Mouse (Mus musculus) c-Kit-positive CD71-negative TER-119-negative erythroid progenitor cells, embryonic 14.5 days (primary cell): ENCODE data around the gene Ptpn7.
"Not testable (repeated sequence)": the region's sequence is repeated elsewhere in the genome, so short reads cannot be mapped to it uniquely, and the experiment has no call there.

ENCODE experiments used
- DNase-seq: peaks from one replicate; pipeline ENCODE4 v3.0.0-alpha.2; 2013; ENCODE audit warnings: low read depth

Gene Ptpn7

GRCm38 (mm10) chr1:135186427-135186826, 53.9 kb downstream of the Ptpn7 start:
- no peak for DNase-seq

GRCm38 (mm10) chr1:135187016-135187415, 54.5 kb downstream of the Ptpn7 start:
- DNase-seq = not testable (repeated sequence)

- DNase-seq = no peak
Measured at GRCm38 (mm10) chr1:135188197-135188596, 55.7 kb downstream of the Ptpn7 start.

- DNase-seq = no peak
Measured at GRCm38 (mm10) chr1:135189186-135189585, 56.7 kb downstream of the Ptpn7 start.

- DNase-seq = not testable (repeated sequence)
Measured at GRCm38 (mm10) chr1:135194335-135194734, 61.8 kb downstream of the Ptpn7 start.
